Mouse (Mus musculus) gastrocnemius, adult 8-10 months (tissue): ENCODE measurements at regions not wholly inside any gene's neighbourhood (a gene's known extent, or its start where the extent isn't known, plus 50 kb on each side); places are given as distances from the start of the nearest gene placed in this dataset.
"Not testable (repeated sequence)": the region's sequence is repeated elsewhere in the genome, so short reads cannot be mapped to it uniquely, and the experiment has no call there.

ENCODE experiments used
- DNase-seq, 2 experiments: peaks; one replicate each; pipeline ENCODE4 v3.0.0; 2022; ENCODE audit warnings: low spot score in 2 of 2

- no peak for DNase-seq
Measured at GRCm38 (mm10) chr7:83392625-83393024, 192.1 kb upstream of the Tmc3 start.

DNA sequence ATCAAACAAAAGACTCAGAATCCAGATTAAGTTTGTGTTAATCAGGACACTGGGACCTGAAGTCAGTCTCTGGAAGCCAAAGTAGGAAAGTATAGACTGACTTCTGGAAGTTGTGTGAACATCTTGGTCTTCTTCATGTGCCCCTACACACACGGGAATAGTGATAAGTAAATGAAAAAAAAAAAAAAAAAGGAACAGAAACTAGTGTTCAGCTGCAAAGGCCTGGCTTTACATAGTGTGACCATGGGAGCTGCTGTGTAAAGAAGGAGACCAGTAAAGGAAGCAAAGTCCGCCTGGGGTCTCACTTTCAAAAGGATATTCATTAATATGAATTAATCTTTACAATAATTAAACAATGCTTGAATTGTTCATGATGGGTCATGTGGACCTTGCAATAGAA is 190.6 kb upstream of the Tmc3 start:
- DNase-seq = no peak

GRCm38 (mm10) chr7:83399668-83400067 is 185.1 kb upstream of the Tmc3 start:
- no peak for DNase-seq

- no peak for DNase-seq
Measured at GRCm38 (mm10) chr7:83401001-83401400, 183.7 kb upstream of the Tmc3 start.

- peak in 1 of 2 experiments; percentile 4 for DNase-seq
Measured at GRCm38 (mm10) chr7:83412745-83413144, 172.0 kb upstream of the Tmc3 start.

DNA sequence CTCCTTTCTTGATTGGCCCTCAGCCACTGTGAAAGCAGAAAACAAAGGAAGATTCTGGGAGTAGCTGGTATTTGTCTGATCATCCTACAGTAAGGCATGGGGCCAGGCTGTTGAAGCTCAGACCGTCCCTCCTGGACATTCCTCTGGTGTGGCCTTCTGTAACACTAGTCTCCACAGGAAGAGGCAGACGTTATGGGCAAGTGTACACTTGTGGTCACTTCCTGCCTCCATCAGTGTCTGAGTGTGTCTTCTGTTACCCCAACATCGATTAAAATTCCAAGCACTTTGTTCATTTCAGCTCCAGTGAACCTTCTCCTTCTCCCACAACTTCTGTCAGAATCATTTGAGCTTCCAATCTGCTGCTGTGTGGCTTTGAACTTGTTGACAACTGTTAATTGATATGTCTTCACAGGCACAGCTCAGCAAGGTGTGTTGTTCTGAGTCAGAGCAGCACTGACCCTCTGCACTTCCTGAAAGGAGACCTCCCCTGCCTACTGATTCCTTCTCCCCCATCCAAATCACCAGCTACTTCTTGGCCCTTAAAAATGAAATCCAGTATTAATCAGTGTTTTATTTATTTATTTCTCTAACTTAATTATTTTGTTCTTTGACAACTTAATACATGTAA is 154.7 kb upstream of the Tmc3 start:
- DNase-seq = no peak

- DNase-seq = peak; percentile 14 to 48
Measured at GRCm38 (mm10) chr7:83431094-83431493, 153.6 kb upstream of the Tmc3 start.

GRCm38 (mm10) chr7:83432843-83433242 is 151.9 kb upstream of the Tmc3 start:
- no peak for DNase-seq

DNA sequence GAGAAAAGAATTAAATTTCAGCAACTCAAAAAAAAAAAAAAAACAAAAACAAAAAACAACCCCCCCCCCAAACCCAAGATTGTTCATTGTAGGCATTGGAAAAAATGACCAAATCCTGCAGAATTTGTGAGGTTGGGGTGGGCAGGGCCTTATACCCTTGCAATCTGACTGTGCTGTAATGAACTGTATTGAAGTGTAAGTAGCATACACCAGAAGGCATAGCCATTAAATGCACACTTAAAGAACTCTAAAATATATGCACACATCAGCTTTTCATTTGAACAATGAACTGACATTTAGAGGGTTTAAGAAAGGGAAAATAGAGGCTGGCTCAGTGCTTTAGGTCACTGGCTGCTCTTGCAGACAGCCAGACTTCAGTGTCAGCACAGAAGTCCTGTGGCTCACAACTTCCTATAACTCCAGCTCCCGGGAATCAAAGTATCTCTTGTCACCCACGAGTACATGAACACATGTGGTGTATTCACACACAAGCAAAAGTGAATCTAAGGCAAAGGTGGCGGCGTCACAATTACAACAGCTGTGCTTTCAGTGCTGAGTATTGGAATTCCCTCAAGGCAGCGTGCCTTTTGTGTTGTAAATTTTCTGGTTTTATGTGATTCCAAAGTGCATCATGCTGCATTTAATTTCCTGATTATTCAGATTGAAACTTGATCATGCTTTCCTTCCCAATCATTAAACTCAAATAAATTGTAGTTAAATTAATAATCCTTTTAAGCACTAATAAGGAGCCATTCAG is 150.6 kb upstream of the Tmc3 start:
- DNase-seq = no peak

GRCm38 (mm10) chr7:83438538-83439393 is 146.0 kb upstream of the Tmc3 start:
- no peak for DNase-seq

- no peak for DNase-seq
Measured at GRCm38 (mm10) chr7:83443596-83444278, 141.0 kb upstream of the Tmc3 start.

- no peak for DNase-seq
Measured at GRCm38 (mm10) chr7:83444279-83444615, 140.5 kb upstream of the Tmc3 start.

DNA sequence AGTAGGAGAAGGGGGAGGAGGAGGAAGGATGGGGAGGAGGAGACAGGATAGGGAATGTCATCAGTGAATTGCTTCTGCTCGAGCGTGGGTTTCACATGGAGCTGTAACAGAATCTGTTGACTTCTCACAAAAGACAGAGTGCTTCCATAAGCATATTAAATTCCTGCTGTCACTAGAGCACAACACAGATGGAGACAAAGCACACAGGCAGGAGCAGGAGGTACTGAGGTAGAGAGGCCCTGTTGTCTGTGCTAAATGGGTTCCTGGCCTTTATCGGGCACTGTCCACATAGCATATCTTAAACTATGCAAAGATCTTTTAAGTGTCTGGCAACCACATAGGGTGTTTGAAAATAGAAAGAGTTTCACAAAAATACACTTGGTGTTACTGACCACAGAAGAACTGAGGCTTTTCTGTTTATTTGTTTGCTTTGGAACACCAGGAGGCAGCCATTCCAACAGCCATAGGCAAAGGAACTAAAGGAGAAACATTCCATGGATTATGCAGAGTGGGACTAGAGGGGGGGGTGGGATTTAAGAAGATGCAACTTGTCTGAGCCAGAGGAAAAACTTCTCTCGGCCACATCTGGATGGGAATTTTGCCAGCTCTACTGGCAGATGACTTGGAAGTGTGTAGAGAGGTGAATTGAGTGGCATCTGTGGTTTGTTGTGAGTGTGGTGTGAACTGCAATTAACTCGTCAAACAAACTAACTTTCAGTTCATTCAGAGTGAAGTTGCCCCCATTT is 139.4 kb upstream of the Tmc3 start:
- no peak for DNase-seq

DNA sequence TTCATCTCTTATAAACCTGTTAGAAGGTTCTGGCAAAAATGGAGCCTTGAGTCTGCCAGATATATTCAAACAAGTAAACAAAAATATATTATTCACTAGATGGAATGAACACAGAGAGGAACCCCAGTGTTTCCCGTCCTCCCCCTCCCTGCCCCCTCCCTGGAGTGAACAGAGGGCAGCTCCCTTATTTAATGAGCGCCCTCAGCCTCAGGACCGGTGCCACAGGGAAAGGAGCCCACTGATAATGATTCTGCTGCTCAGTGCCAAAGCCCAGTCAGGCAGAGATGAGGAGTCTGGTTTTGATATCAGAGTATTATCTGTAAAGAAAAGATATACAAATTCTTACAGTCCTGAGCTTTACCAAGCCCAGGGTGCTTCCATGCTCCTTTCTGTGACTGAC is 134.4 kb upstream of the Tmc3 start:
- no peak for DNase-seq

DNA sequence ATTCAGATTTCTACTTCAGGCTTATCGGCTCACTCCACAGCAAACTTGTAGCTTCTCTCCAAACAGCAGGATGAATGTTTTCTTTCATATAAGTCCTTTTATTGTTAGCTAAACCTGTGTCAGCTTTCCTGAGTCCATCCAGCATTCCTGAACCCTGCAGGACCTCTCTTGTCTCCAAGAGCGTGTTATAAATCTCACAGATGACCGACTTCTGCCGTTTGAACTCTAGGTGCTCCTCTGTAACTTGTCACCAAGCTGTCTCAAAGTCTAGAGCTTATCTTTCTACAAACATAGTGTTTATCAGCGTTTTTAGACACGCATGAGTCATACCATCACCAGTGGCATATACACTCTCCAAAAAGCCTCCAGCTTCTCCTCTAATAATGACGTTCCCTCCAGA is 132.4 kb upstream of the Tmc3 start:
- DNase-seq = no peak

DNA sequence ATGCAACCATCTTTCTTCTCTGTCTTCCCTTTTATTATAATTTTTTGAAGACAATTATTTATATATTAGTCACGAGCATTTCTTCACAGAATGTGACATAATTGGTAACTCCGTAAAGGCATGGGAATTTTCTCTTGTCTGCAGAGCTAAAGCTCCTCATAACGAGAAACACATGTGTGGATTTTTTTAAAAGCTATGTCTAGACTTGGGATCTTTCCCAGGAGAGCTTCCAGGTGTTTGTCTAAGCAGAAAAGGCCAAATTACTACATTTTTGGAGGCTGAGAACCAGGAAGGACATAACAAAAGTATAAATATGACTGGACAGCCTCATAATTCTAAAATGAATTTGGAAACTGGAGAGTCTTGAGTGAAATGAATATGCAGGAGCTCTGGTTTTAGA is 125.2 kb upstream of the Tmc3 start:
- no peak for DNase-seq

GRCm38 (mm10) chr7:83467006-83467405 is 117.7 kb upstream of the Tmc3 start:
- no peak for DNase-seq

- not testable (repeated sequence) for DNase-seq
Measured at GRCm38 (mm10) chr7:83469856-83470255, 114.9 kb upstream of the Tmc3 start.

GRCm38 (mm10) chr7:83471111-83471510 is 113.6 kb upstream of the Tmc3 start:
- DNase-seq = no peak

DNA sequence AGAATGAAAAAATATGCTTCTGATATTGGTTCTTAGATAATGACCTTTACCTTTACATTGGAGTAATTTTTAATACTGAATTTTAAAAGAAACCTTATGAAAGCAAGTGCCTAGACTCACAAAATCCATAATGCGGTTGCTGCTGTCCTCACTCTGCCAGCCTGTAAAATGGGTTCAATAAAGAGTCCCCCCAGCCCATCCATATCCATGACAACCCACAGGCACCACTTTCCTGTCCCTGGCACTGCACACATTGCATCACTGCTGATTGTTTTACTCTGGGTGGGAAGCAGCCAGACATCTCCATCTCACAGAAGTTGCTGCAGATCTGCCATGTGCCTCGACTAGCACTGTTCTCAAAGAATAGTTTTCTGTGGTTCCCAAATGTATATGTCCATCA is 110.3 kb upstream of the Tmc3 start:
- no peak for DNase-seq

- DNase-seq = no peak
Measured at GRCm38 (mm10) chr7:83474986-83475385, 109.7 kb upstream of the Tmc3 start.
